Mouse (Mus musculus): Measurements from ENCODE around the gene Ankrd13d.
A peak's percentile ranks its signal among the peaks of the same experiment; 100 is the strongest.

Ankrd13d gene

GRCm38 (mm10) chr19:4230415-4230814 lies 52.5 kb downstream of the Ankrd13d start:
- no peaks in the 10 kb centered on the region for H3K27me3 ChIP-seq (ENCODE audit: control insufficient read depth, insufficient read depth, low read length, poor library complexity, severe bottlenecking)
- DNase-seq (ENCODE audit: low read depth, low spot score), result no peak
- H3K36me3 ChIP-seq (ENCODE audit: control insufficient read depth, insufficient read depth, low read length, poor library complexity, severe bottlenecking), result peaks cover 2% of the 10 kb centered on the region; the same call in 1 of the 2 replicates

GRCm38 (mm10) chr19:4229451-4230076 lies 53.4 kb downstream of the Ankrd13d start:
- H3K27me3 ChIP-seq (ENCODE audit: control insufficient read depth, insufficient read depth, low read length, poor library complexity, severe bottlenecking), result no peaks in the 10 kb centered on the region
- H3K36me3 ChIP-seq (ENCODE audit: control insufficient read depth, insufficient read depth, low read length, poor library complexity, severe bottlenecking), result peaks cover 2% of the 10 kb centered on the region; the same call in 1 of the 2 replicates
- no peak for DNase-seq (ENCODE audit: low read depth, low spot score)

GRCm38 (mm10) chr19:4228891-4229290 lies 54.0 kb downstream of the Ankrd13d start:
- H3K36me3 ChIP-seq (ENCODE audit: control insufficient read depth, insufficient read depth, low read length, poor library complexity, severe bottlenecking), result peaks cover 2% of the 10 kb centered on the region; the same call in 1 of the 2 replicates
- DNase-seq (ENCODE audit: low read depth, low spot score), result no peak

GRCm38 (mm10) chr19:4227894-4228678 lies 54.9 kb downstream of the Ankrd13d start:
- H3K27me3 ChIP-seq (ENCODE audit: control insufficient read depth, insufficient read depth, low read length, poor library complexity, severe bottlenecking), result no peaks in the 10 kb centered on the region
- DNase-seq (ENCODE audit: low read depth, low spot score), result peak; percentile 84
- H3K36me3 ChIP-seq (ENCODE audit: control insufficient read depth, insufficient read depth, low read length, poor library complexity, severe bottlenecking), result peaks cover 2% of the 10 kb centered on the region; the same call in 1 of the 2 replicates

More at GRCm38 (mm10) chr19:4228891-4229290, 54.0 kb downstream of the Ankrd13d start:
- H3K27me3 ChIP-seq (ENCODE audit: control insufficient read depth, insufficient read depth, low read length, poor library complexity, severe bottlenecking), result no peaks in the 10 kb centered on the region

- no peak for DNase-seq (ENCODE audit: low read depth, low spot score)
- Histone ChIP-seq H3K36me3 (ENCODE audit: control insufficient read depth, insufficient read depth, low read length, poor library complexity, severe bottlenecking) (peaks cover 3% of the 10 kb centered on the region; the same call in 1 of the 2 replicates), H3K27me3 (ENCODE audit: control insufficient read depth, insufficient read depth, low read length, poor library complexity, severe bottlenecking) (no peaks in the 10 kb centered on the region)
These were observed 55.5 kb downstream of the Ankrd13d start for GRCm38 (mm10) chr19:4227446-4227845.

- DNase-seq (ENCODE audit: low read depth, low spot score), result peak; percentile 63
- no peaks in the 10 kb centered on the region for H3K27me3 ChIP-seq (ENCODE audit: control insufficient read depth, insufficient read depth, low read length, poor library complexity, severe bottlenecking)
- peaks cover 3% of the 10 kb centered on the region; the same call in 1 of the 2 replicates for H3K36me3 ChIP-seq (ENCODE audit: control insufficient read depth, insufficient read depth, low read length, poor library complexity, severe bottlenecking)
These were observed 56.2 kb downstream of the Ankrd13d start for GRCm38 (mm10) chr19:4226779-4227178.

- H3K36me3 ChIP-seq (ENCODE audit: control insufficient read depth, insufficient read depth, low read length, poor library complexity, severe bottlenecking), result peaks cover 3% of the 10 kb centered on the region; the same call in 1 of the 2 replicates
- peak; percentile 53 for DNase-seq (ENCODE audit: low read depth, low spot score)
- no peaks in the 10 kb centered on the region for H3K27me3 ChIP-seq (ENCODE audit: control insufficient read depth, insufficient read depth, low read length, poor library complexity, severe bottlenecking)
These were observed 60.8 kb downstream of the Ankrd13d start for GRCm38 (mm10) chr19:4222165-4222564.

- Histone ChIP-seq H3K36me3 (ENCODE audit: control insufficient read depth, insufficient read depth, low read length, poor library complexity, severe bottlenecking) (peaks cover 3% of the 10 kb centered on the region; the same call in 1 of the 2 replicates), H3K27me3 (ENCODE audit: control insufficient read depth, insufficient read depth, low read length, poor library complexity, severe bottlenecking) (no peaks in the 10 kb centered on the region)
- DNase-seq (ENCODE audit: low read depth, low spot score), result peak; percentile 43
These were observed 61.8 kb downstream of the Ankrd13d start for GRCm38 (mm10) chr19:4220957-4221743.

GRCm38 (mm10) chr19:4220416-4220815 lies 62.5 kb downstream of the Ankrd13d start:
- no peaks in the 10 kb centered on the region for H3K27me3 ChIP-seq (ENCODE audit: control insufficient read depth, insufficient read depth, low read length, poor library complexity, severe bottlenecking)
- no peak for DNase-seq (ENCODE audit: low read depth, low spot score)

More at GRCm38 (mm10) chr19:4220416-4220815, 62.5 kb downstream of the Ankrd13d start:
- H3K36me3 ChIP-seq (ENCODE audit: control insufficient read depth, insufficient read depth, low read length, poor library complexity, severe bottlenecking), result peaks cover 3% of the 10 kb centered on the region; the same call in 1 of the 2 replicates
